Mouse (Mus musculus) ES-Bruce4 (cell line): Measurements from ENCODE around the gene Hcar2.

Experiments used
- CTCF ChIP-seq: IDR thresholded peaks from one replicate; pipeline ENCODE4 v1.8.1; 2011; ENCODE audit warnings: low read depth, low read length
- EP300 ChIP-seq: IDR thresholded peaks from 2 replicates; pipeline ENCODE4 v1.6.1; 2011; ENCODE audit warnings: low read depth, low read length; ENCODE audit not compliant: insufficient read depth

DNA sequence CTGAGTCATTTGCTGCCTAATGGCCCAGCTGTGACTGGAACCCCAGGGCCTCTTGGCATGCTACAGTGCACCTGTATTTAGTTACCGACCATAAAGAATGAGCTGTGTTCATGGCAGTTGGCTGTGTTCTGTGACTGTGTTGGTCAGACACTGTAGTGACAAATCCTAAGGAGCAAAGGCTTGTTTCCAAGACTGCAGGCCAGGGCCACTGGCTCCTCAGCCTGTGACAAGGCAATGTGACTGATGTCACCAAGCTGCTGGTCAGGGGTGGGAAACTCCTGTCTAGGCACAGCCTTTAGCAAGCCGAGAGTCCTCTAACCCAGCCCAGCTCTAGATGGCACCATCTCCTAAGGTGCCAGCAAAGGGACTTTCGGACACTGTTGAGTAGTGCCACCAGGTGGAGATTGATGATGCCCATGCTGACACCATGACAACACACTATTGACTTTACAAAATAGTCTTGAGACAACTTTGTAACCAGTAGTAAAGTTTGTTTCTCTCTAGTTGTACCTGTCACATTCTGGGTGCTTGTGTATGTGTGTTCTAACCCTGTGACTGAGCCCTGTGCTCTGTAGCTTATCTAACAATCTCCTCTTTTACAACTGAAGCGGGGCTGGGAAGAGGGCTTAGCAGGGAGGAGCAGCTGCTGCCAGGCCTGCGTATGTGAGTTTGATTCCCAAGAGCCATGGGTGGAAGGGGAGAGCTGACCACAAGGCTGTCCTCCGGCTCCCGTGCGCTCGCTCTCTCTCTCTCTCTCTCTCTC, 44.6 kb downstream of the Hcar2 start:
- TF ChIP-seq EP300: no peak
- TF ChIP-seq CTCF: peak; percentile 4
